Mouse (Mus musculus): ENCODE data around the gene BC025920.

- no peak for TF ChIP-seq CTCF (IDR thresholded peaks at IDR 0.05; ENCODE audit: low read depth, low read length)
- TF ChIP-seq POLR2A (IDR thresholded peaks at IDR 0.05; ENCODE audit: extremely low read depth, insufficient read depth, low read length), result no peak
These were observed 12.1 kb upstream of the BC025920 start for GRCm38 (mm10) chr10:81593935-81594334.

All from liver, adult 2 months (tissue).